Mouse (Mus musculus) bone marrow, adult 2 months (tissue): ENCODE results near the gene Tbp. TPM values are rescaled to one million over a fixed set of nuclear protein-coding genes. Genes with fewer than 3 reads are reported as not detected.

Experiments
- H3K27ac ChIP-seq: fragments of 200-500 bp; 2 replicates; pipeline ENCODE4 v1.5.1; 2012; ENCODE audit warnings: low read depth, mild to moderate bottlenecking, control low read depth, inconsistent platforms, low read length; ENCODE audit not compliant: control insufficient read depth, poor library complexity, insufficient read depth
- H3K4me1 ChIP-seq: fragments of 200-500 bp; 2 replicates; pipeline ENCODE4 v1.6.1; 2011; ENCODE audit warnings: low read length; ENCODE audit not compliant: control insufficient read depth, insufficient read depth
- H3K4me3 ChIP-seq: fragments of 200-500 bp; replicated peaks from 2 replicates; pipeline ENCODE3; 2011; ENCODE audit warnings: mild to moderate bottlenecking, low read depth, low read length, control low read depth; ENCODE audit not compliant: control insufficient read depth
- CTCF ChIP-seq: fragments of 200-500 bp; IDR thresholded peaks from 2 replicates; pipeline ENCODE4 v1.5.1; 2011; ENCODE audit warnings: low read length, control low read depth; ENCODE audit not compliant: control insufficient read depth, insufficient read depth
- POLR2A ChIP-seq: fragments of 200-500 bp; IDR thresholded peaks from 2 replicates; pipeline ENCODE4 v1.6.1; 2011; ENCODE audit warnings: low read depth, mild to moderate bottlenecking, control low read depth, low read length, borderline replicate concordance; ENCODE audit not compliant: control insufficient read depth
- WGBS: fragments of 180-500 bp; shearing (Covaris S2); methylation state at CpG from one replicate; pipeline ENCODE4 v1.1.7; 2018; 5-methylcytosine and 5-hydroxymethylcytosine counted together
- polyA plus RNA-seq: library from polyadenylated mRNA; stranded (reverse); fragments of >200 nt; gene quantifications from 2 replicates; pipeline ENCODE4 v1.2.4, GENCODE M21; 2011; ENCODE audit warnings: low replicate concordance; ENCODE audit not compliant: missing spikeins, insufficient read depth, insufficient read length

Gene Tbp
- polyA plus RNA-seq: 14.0 and 15.6 TPM in 2 replicates

- TF ChIP-seq CTCF (no peak), POLR2A (peak; percentile 86)
- Histone ChIP-seq H3K4me3 (peak within 1 kb of the TSS; percentile 77), H3K27ac (peak within 1 kb of the TSS; percentile 88), H3K4me1 (peaks cover 1% of the 10 kb centered on the region; the same call in 1 of the 2 replicates)
- under 1% methylated on average over 63 of the region's 63 CpGs for WGBS
Observed at GRCm38 (mm10) chr17:15499656-15500394, at the start of gene Tbp, which contains the start of gene Psmb1. Gene Tbp, plus strand, starts transcription at chr17:15499888. Gene Psmb1, minus strand, starts transcription at chr17:15499751.

- no peak overlapping the region for H3K4me3 ChIP-seq
- 80% methylated on average over 4 of the region's 4 CpGs for WGBS
- H3K4me1 ChIP-seq: no peaks in the 10 kb centered on the region
- H3K27ac ChIP-seq: no peak overlapping the region
- no peak for TF ChIP-seq CTCF
- TF ChIP-seq POLR2A: no peak
Observed at GRCm38 (mm10) chr17:15455203-15455602, 44.5 kb upstream of the Tbp start.

- Histone ChIP-seq H3K27ac (no peak overlapping the region), H3K4me1 (no peaks in the 10 kb centered on the region), H3K4me3 (no peak overlapping the region)
- TF ChIP-seq POLR2A (no peak), CTCF (no peak)
- WGBS: 69% methylated on average over 2 of the region's 2 CpGs
Observed at GRCm38 (mm10) chr17:15456595-15456994, 43.1 kb upstream of the Tbp start.

GRCm38 (mm10) chr17:15459761-15460160 lies 39.9 kb upstream of the Tbp start:
- Histone ChIP-seq H3K4me3 (no peak overlapping the region), H3K27ac (no peak overlapping the region), H3K4me1 (no peaks in the 10 kb centered on the region)
- WGBS: 83% methylated on average over 4 of the region's 4 CpGs
- TF ChIP-seq CTCF: no peak
- TF ChIP-seq POLR2A: no peak

GRCm38 (mm10) chr17:15461921-15462495 lies 37.7 kb upstream of the Tbp start:
- no peak overlapping the region for H3K27ac ChIP-seq
- WGBS: 83% methylated on average over 6 of the region's 6 CpGs
- H3K4me3 ChIP-seq: no peak overlapping the region
- TF ChIP-seq CTCF: no peak
- TF ChIP-seq POLR2A: no peak
- H3K4me1 ChIP-seq: no peaks in the 10 kb centered on the region

- 18% methylated on average over 5 of the region's 5 CpGs for WGBS
- Histone ChIP-seq H3K27ac (no peak overlapping the region), H3K4me1 (no peaks in the 10 kb centered on the region), H3K4me3 (no peak overlapping the region)
- TF ChIP-seq CTCF: peak; percentile 95
- TF ChIP-seq POLR2A: no peak
Observed at GRCm38 (mm10) chr17:15467669-15468068, 32.0 kb upstream of the Tbp start.

- no peak overlapping the region for H3K27ac ChIP-seq
- TF ChIP-seq POLR2A (no peak), CTCF (no peak)
- H3K4me3 ChIP-seq: no peak overlapping the region
- H3K4me1 ChIP-seq: no peaks in the 10 kb centered on the region
- WGBS: 81% methylated on average over 4 of the region's 4 CpGs
Observed at GRCm38 (mm10) chr17:15472671-15473070, 27.0 kb upstream of the Tbp start.

- H3K4me3 ChIP-seq: no peak overlapping the region
- 80% methylated on average over 7 of the region's 7 CpGs for WGBS
- H3K27ac ChIP-seq: no peak overlapping the region
- H3K4me1 ChIP-seq: no peaks in the 10 kb centered on the region
- TF ChIP-seq POLR2A (no peak), CTCF (no peak)
Observed at GRCm38 (mm10) chr17:15490542-15490941, 9.1 kb upstream of the Tbp start.
